Mouse (Mus musculus): Measurements from ENCODE around the gene Atg10. TPM values are rescaled to one million over a fixed set of nuclear protein-coding genes. Genes with fewer than 3 reads are reported as not detected.

Gene Atg10
- polyA plus RNA-seq, 1 experiment from 2014 or later: 4.1 TPM

DNA sequence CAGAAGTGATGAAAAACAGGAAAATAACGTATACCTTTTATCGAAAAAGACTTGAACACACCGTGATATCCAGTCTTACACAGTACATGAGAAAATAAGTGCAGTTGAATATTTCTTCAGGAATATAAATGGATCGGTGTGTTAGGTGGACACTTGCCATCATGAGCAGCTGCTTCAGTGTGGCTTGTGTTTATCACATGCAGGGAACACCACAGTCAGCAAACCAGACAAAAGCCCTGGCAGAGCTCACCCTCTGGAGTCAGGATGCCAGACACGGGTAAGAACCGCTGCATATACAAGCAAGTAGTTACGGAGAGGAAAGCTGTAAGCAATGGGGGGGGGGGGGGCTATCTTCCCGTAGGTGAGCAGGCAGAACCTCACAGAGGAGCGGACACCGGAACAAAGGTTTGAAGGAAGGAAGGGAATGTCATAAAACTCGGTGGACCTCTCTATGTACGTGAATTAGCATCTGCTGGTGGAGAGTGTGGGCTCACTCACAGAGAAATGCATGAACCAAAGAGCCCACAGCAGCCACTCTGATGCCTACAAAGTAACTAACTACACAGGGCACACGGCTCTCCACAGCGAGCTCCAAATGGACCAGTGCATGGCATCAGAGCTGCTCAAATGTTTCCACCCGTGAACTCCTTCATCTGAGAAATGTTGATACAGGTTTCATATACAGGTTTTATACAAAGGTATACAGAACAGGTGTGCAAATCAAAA is 51.8 kb downstream of the Atg10 start:
- Histone ChIP-seq H3K36me3 (no peaks in the 10 kb centered on the region), H3K27me3 (no peaks in the 10 kb centered on the region), H3K9ac (no peak overlapping the region), H3K4me2 (no peak overlapping the region), H3K4me1 (replicated peaks) (peaks cover 30% of the 10 kb centered on the region), H3K4me3 (replicated peaks) (no peak overlapping the region), H3K27ac (no peak overlapping the region), H3K9me3 (replicated peaks) (no peaks in the 10 kb centered on the region)
- WGBS (ENCODE audit: insufficient replicate concordance): 77% methylated on average over 15 of the region's 15 CpGs
- DNase-seq (no peak), ATAC-seq (ENCODE audit: low read depth) (no peak)

DNA sequence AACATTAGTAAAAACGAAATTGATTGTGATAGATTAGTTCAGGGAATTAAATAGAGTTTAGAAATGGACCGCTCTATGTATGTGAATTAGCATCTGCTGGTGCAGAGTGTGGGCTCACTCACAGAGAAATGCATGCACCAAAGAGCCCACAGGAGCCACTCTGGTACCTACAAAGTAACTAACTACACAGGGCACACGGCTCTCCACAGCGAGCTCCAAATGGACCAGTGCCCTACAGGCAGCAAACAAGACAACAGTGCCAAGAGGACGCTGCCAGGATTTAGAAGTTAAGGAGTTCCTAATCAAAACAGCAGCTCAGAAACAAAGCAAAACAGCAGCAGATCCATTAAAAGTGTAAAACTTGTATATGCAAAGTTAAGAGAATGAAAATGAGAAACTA is 52.6 kb downstream of the Atg10 start:
- 78% methylated on average over 5 of the region's 5 CpGs for WGBS (ENCODE audit: insufficient replicate concordance)
- no peak for ATAC-seq (ENCODE audit: low read depth)
- no peaks in the 10 kb centered on the region for H3K36me3 ChIP-seq
- H3K4me2 ChIP-seq: no peak overlapping the region
- H3K4me1 ChIP-seq (replicated peaks): peaks cover 37% of the 10 kb centered on the region
- H3K9ac ChIP-seq: no peak overlapping the region
- no peaks in the 10 kb centered on the region for H3K9me3 ChIP-seq (replicated peaks)
- no peak overlapping the region for H3K27ac ChIP-seq
- no peak overlapping the region for H3K4me3 ChIP-seq (replicated peaks)
- no peak for DNase-seq
- H3K27me3 ChIP-seq: no peaks in the 10 kb centered on the region

GRCm38 (mm10) chr13:91169529-91170319 is 54.0 kb downstream of the Atg10 start:
- Histone ChIP-seq H3K36me3 (no peaks in the 10 kb centered on the region), H3K9me3 (replicated peaks) (no peaks in the 10 kb centered on the region), H3K4me1 (replicated peaks) (peaks cover 42% of the 10 kb centered on the region), H3K4me3 (replicated peaks) (no peak overlapping the region), H3K4me2 (peak overlapping the region; percentile 45), H3K27ac (no peak overlapping the region), H3K9ac (no peak overlapping the region), H3K27me3 (no peaks in the 10 kb centered on the region)
- peak; percentile 57 for ATAC-seq (ENCODE audit: low read depth)
- DNase-seq: no peak
- WGBS (ENCODE audit: insufficient replicate concordance): 22% methylated on average over 17 of the region's 17 CpGs

DNA sequence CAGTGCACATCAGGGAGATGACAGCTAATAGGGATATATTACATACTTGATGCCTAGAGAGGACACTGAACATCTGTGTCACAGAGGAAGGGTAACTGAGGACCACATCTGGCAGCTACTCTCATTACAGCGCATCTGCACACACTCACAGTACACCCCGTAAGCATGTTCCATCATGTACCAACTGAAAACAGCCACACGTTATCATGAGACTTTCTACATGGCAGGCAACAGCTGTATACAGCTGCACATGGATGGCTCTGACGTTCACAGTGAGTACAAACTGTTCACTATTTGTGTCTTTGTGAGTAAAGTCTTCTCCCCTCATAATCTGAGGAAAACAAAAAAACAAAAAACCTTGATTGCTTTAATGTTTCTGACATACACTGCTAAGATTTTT is 55.3 kb downstream of the Atg10 start:
- ATAC-seq (ENCODE audit: low read depth): no peak
- Histone ChIP-seq H3K36me3 (no peaks in the 10 kb centered on the region), H3K27ac (no peak overlapping the region), H3K4me2 (no peak overlapping the region), H3K9me3 (replicated peaks) (no peaks in the 10 kb centered on the region), H3K4me1 (replicated peaks) (peaks cover 42% of the 10 kb centered on the region), H3K27me3 (no peaks in the 10 kb centered on the region), H3K9ac (no peak overlapping the region), H3K4me3 (replicated peaks) (no peak overlapping the region)
- no peak for DNase-seq
- WGBS (ENCODE audit: insufficient replicate concordance): 61% methylated on average over 4 of the region's 4 CpGs

- Histone ChIP-seq H3K27ac (no peak overlapping the region), H3K9me3 (replicated peaks) (no peaks in the 10 kb centered on the region), H3K27me3 (no peaks in the 10 kb centered on the region), H3K4me2 (no peak overlapping the region), H3K4me3 (replicated peaks) (no peak overlapping the region), H3K4me1 (replicated peaks) (peaks cover 42% of the 10 kb centered on the region), H3K36me3 (no peaks in the 10 kb centered on the region), H3K9ac (no peak overlapping the region)
- DNase-seq (no peak), ATAC-seq (ENCODE audit: low read depth) (peak; percentile 69)
- 21% methylated on average over 5 of the region's 5 CpGs for WGBS (ENCODE audit: insufficient replicate concordance)
These were observed 56.2 kb downstream of the Atg10 start for GRCm38 (mm10) chr13:91167561-91167960.

DNA sequence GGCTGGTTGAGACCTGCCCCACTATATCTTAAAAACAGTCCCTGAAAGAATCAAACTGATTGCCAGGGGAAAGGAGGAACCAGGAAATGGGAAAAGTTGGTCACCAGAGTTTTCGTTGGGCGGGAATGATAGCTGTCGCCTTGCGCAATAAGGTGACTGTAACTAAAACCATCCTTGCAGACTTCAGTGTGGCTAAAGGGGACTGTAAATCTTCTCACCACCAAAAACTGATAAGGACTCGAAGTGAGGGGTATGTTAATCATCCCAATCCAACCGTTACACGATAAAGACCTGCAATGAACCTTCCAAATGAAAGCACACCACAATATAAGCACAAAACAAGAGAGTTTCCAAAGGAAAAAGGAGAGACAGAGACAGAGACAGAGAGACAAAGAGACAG is 57.5 kb downstream of the Atg10 start:
- Histone ChIP-seq H3K4me2 (no peak overlapping the region), H3K4me3 (replicated peaks) (no peak overlapping the region), H3K27me3 (no peaks in the 10 kb centered on the region), H3K27ac (no peak overlapping the region), H3K9me3 (replicated peaks) (no peaks in the 10 kb centered on the region), H3K9ac (no peak overlapping the region), H3K36me3 (no peaks in the 10 kb centered on the region), H3K4me1 (replicated peaks) (peaks cover 42% of the 10 kb centered on the region)
- ATAC-seq (ENCODE audit: low read depth) (0 out of 2 replicates have a peak, but pooled peaks have one; percentile 45), DNase-seq (no peak)
- WGBS (ENCODE audit: insufficient replicate concordance): 22% methylated on average over 7 of the region's 7 CpGs

- Histone ChIP-seq H3K27me3 (no peaks in the 10 kb centered on the region), H3K9me3 (replicated peaks) (no peaks in the 10 kb centered on the region), H3K27ac (no peak overlapping the region), H3K4me2 (no peak overlapping the region), H3K4me1 (replicated peaks) (peaks cover 42% of the 10 kb centered on the region), H3K4me3 (replicated peaks) (no peak overlapping the region), H3K36me3 (no peaks in the 10 kb centered on the region), H3K9ac (no peak overlapping the region)
- ATAC-seq (ENCODE audit: low read depth): no peak
- DNase-seq: no peak
- 77% methylated on average over 6 of the region's 6 CpGs for WGBS (ENCODE audit: insufficient replicate concordance)
These were observed 58.6 kb downstream of the Atg10 start for GRCm38 (mm10) chr13:91165200-91165599.

DNA sequence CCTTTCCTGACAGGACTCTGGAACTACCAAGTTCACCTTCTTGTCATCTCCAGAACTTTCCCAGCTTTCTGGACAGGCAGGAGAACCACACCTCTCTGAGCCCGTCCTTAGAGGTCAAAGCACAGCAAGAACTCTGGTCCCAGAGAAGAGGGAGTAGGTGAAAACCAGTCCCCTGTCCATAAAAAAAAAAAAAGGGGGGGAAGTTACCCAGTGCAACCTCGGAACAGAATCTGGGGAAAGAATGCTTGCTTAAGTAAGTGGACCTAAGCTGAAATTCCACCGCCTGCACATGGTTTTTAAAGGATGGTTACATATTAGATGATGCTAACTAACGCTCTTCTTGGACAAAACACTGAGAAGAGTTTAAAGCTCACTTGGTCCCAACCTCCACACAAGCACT is 60.5 kb downstream of the Atg10 start:
- Histone ChIP-seq H3K27ac (no peak overlapping the region), H3K4me1 (replicated peaks) (peaks cover 24% of the 10 kb centered on the region), H3K4me3 (replicated peaks) (no peak overlapping the region), H3K4me2 (no peak overlapping the region), H3K36me3 (no peaks in the 10 kb centered on the region), H3K27me3 (no peaks in the 10 kb centered on the region), H3K9me3 (replicated peaks) (no peaks in the 10 kb centered on the region), H3K9ac (no peak overlapping the region)
- WGBS (ENCODE audit: insufficient replicate concordance): 58% methylated on average over 4 of the region's 4 CpGs
- no peak for ATAC-seq (ENCODE audit: low read depth)
- DNase-seq: no peak

DNA sequence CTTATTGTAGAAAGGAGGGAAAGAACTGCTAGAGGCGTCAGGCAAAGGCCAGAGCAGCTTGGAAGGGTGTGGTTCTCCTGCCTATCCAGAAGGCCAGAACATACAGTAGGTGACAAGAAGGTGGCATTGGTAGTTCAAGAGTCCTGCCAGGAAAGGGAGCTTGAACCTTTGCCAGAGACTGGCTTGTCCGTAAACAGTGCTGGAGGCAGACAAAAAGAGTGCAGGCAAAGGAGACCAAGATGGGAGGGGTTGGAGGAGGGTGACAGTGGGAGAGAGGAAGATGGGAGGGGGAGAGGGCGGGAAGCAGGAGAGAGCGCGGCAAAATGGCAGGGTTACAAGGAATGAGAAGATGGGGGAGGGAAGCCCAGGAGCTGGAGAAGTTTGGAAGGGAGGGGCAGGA is 61.3 kb downstream of the Atg10 start:
- no peak for DNase-seq
- no peak for ATAC-seq (ENCODE audit: low read depth)
- no peak overlapping the region for H3K27ac ChIP-seq
- no peaks in the 10 kb centered on the region for H3K9me3 ChIP-seq (replicated peaks)
- H3K4me2 ChIP-seq: no peak overlapping the region
- H3K27me3 ChIP-seq: no peaks in the 10 kb centered on the region
- peaks cover 18% of the 10 kb centered on the region for H3K4me1 ChIP-seq (replicated peaks)
- H3K36me3 ChIP-seq: no peaks in the 10 kb centered on the region
- no peak overlapping the region for H3K9ac ChIP-seq
- no peak overlapping the region for H3K4me3 ChIP-seq (replicated peaks)
- 64% methylated on average over 5 of the region's 5 CpGs for WGBS (ENCODE audit: insufficient replicate concordance)

- DNase-seq (no peak), ATAC-seq (ENCODE audit: low read depth) (no peak)
- WGBS (ENCODE audit: insufficient replicate concordance): 62% methylated on average over 3 of the region's 3 CpGs
- Histone ChIP-seq H3K4me2 (no peak overlapping the region), H3K9me3 (replicated peaks) (no peaks in the 10 kb centered on the region), H3K36me3 (no peaks in the 10 kb centered on the region), H3K27ac (no peak overlapping the region), H3K4me1 (replicated peaks) (no peaks in the 10 kb centered on the region), H3K27me3 (no peaks in the 10 kb centered on the region), H3K4me3 (replicated peaks) (no peak overlapping the region), H3K9ac (no peak overlapping the region)
These were observed 63.2 kb downstream of the Atg10 start for GRCm38 (mm10) chr13:91160616-91161015.

DNA sequence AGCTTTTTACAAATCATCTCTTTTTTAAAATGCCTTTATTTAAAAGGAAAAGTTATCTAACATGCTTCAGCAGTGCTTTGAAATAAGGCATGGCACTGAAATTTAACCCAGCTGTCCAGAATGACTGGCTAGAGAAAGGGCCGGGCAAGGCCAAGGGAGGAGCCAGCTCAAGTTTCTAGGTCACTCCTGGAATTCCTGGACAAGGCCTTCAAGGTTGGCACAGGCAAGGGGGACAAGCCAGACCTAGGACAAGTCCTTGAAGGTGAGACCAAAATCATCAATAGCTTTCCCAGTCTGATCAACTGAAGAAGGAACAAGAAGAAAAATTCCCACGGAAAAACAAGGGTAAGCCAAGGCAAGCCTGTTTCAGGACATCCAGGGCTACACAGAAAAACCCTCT is 63.9 kb downstream of the Atg10 start:
- H3K4me1 ChIP-seq (replicated peaks): no peaks in the 10 kb centered on the region
- 77% methylated on average over 2 of the region's 2 CpGs for WGBS (ENCODE audit: insufficient replicate concordance)
- ATAC-seq (ENCODE audit: low read depth): no peak

GRCm38 (mm10) chr13:91157941-91158340 is 65.8 kb downstream of the Atg10 start:
- 71% methylated on average over 4 of the region's 4 CpGs for WGBS (ENCODE audit: insufficient replicate concordance)
- H3K4me2 ChIP-seq: no peak overlapping the region
- no peak for DNase-seq
- no peak for ATAC-seq (ENCODE audit: low read depth)
- no peaks in the 10 kb centered on the region for H3K27me3 ChIP-seq
- H3K9ac ChIP-seq: no peak overlapping the region
- H3K36me3 ChIP-seq: no peaks in the 10 kb centered on the region
- H3K4me3 ChIP-seq (replicated peaks): no peak overlapping the region
- no peaks in the 10 kb centered on the region for H3K4me1 ChIP-seq (replicated peaks)
- no peak overlapping the region for H3K27ac ChIP-seq
- H3K9me3 ChIP-seq (replicated peaks): no peaks in the 10 kb centered on the region

More for the DNA sequence above, 63.9 kb downstream of the Atg10 start:
- H3K4me2 ChIP-seq: no peak overlapping the region
- no peak for DNase-seq
- H3K27ac ChIP-seq: no peak overlapping the region
- H3K9me3 ChIP-seq (replicated peaks): no peaks in the 10 kb centered on the region
- no peaks in the 10 kb centered on the region for H3K27me3 ChIP-seq
- H3K4me3 ChIP-seq (replicated peaks): no peak overlapping the region
- no peak overlapping the region for H3K9ac ChIP-seq
- H3K36me3 ChIP-seq: no peaks in the 10 kb centered on the region

Measured in liver, embryonic 13.5 days (tissue).